Mouse (Mus musculus): Measurements from ENCODE around the gene Faim2.

Gene Faim2

GRCm38 (mm10) chr15:99509840-99510239 lies 18.1 kb downstream of the Faim2 start:
- no peak for DNase-seq (ENCODE audit: low spot score in 2 of 2)

DNA sequence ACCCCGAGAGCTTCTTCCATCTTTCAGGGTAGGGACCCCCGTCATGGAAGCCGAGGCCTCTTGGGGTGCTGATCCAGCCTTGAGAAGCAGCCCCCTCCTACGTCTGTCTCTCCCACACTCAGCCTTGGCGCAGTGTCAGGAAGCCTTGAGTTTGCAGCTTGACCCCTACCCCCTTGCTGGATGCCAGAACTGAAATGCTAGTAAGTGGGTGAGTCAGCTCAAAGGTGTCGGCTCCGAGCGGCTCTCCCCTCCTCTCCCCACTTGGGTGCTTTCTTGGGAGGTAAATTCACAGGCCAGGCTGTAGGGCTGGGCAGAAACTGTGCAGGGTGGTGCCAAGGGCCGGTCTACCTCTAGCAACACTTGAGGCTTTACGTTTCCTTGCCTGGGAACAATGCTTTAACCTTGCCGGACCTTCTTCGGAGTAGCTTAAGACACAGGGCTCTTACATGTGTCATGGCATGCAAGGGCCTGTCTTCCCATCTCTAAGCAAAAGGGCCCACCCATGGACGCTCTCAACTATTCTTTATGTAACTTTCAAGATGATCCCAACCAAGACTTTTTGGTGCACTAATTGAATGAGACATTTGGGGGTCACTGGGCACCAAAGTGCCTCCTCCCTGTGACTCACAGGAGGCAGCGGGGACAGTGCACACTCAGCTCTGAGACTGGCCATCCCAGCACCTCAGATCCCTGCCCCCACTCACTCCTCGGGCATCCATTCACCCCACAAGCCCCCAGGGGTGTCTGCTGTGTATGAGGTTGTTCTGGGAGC lies 22.5 kb downstream of the Faim2 start:
- DNase-seq (ENCODE audit: low spot score in 2 of 2) = no peak

DNA sequence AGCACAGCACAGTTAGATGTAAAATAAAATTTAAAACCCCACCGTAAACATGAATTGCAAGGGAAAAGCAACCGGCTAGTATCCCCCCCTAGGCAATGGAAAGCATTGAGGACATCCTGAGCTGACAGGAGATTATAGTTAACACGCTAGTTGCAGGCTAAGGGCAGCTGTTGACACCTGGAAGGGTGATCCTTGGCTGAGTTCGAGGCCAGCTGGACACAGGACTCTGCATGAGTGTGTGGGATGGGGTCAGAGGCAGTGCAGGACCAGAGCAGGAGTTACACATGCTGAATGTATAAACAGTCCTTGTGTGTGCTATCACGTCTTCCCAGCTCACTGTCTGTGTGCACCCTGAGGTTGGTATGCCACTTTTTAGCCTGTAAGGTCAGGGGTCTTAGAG lies 24.7 kb downstream of the Faim2 start:
- DNase-seq (ENCODE audit: low spot score in 2 of 2) = no peak

- no peak for DNase-seq (ENCODE audit: low spot score in 2 of 2)
Measured at GRCm38 (mm10) chr15:99502311-99502831, 25.6 kb downstream of the Faim2 start.

- peak; percentile 68 to 75 for DNase-seq (ENCODE audit: low spot score in 2 of 2)
Measured at GRCm38 (mm10) chr15:99501292-99502260, 26.4 kb downstream of the Faim2 start.

DNA sequence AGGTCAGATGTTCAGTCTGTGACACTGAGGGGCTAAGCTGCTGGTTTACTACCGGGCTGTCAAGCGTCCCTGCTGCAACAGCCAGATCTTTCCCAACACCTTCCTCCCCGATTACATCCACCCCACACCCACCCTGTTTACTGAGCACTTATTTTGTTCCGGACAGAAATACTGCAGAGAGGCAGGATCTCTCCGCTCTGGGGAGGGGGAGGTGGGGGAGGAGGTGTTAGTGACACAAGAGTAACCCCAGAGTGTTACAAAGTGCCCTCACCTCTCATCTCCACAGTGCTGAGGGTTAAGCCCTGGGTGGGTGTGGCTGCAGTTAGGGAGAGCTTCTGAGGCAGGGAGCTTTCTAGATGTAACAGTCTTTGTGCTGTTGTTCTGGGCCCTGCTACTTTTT lies 27.6 kb downstream of the Faim2 start:
- no peak for DNase-seq (ENCODE audit: low spot score in 2 of 2)

- DNase-seq (ENCODE audit: low spot score in 2 of 2) = no peak
Measured at GRCm38 (mm10) chr15:99499726-99500125, 28.2 kb downstream of the Faim2 start.

GRCm38 (mm10) chr15:99498781-99499180 lies 29.2 kb downstream of the Faim2 start:
- DNase-seq (ENCODE audit: low spot score in 2 of 2) = no peak

DNA sequence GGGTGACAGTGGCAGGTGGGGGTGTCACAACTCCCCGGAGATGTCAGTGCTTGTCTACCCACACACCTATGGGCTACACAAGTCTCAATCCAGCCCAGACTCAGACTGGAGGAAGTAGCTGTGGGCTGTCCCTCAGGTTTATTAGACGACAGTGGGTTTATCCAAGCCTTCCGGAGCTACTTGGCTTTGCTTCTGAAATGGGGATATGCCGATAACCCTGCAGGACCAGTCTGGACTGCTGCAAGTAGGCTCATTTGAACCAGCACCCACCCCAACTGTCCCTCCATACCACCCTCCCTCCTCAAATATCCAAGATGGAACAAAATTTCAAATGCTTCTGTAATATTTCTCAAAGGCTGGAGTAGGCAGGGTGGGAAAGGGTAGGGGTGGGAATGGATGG lies 29.6 kb downstream of the Faim2 start:
- DNase-seq (ENCODE audit: low spot score in 2 of 2) = no peak

- peak; percentile 55 to 80 for DNase-seq (ENCODE audit: low spot score in 2 of 2)
Measured at GRCm38 (mm10) chr15:99497527-99498242, 30.3 kb downstream of the Faim2 start.

GRCm38 (mm10) chr15:99497061-99497460 lies 30.9 kb downstream of the Faim2 start:
- peak in 1 of 2 experiments; percentile 75 for DNase-seq (ENCODE audit: low spot score in 2 of 2)

- DNase-seq (ENCODE audit: low spot score in 2 of 2) = no peak
Measured at GRCm38 (mm10) chr15:99484745-99485144, 43.2 kb downstream of the Faim2 start.

DNA sequence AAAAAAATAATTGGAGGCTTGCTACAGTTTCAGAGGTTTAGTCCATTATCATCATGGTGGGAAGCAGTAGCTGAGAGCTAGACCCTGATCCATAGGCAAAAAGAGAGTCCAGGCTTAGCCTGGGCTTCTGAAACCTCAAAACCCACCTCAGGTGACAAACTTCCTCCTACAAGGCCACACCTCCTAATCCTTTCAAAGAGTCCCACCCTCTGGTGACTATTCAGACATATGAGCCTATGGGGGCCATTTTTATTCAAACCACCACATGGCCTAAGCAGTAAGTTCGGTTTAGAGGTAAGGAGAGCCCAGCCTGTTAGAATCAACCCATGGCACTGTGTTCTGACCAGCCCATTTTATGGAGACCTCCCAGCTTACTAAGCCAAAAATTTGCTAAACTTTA lies 52.2 kb downstream of the Faim2 start:
- DNase-seq (ENCODE audit: low spot score in 2 of 2) = no peak

- peak; percentile 52 to 83 for DNase-seq (ENCODE audit: low spot score in 2 of 2)
Measured at GRCm38 (mm10) chr15:99474576-99474926, 53.4 kb downstream of the Faim2 start, which contains the start of gene Bcdin3d. Gene Bcdin3d, minus strand, starts transcription at chr15:99474730.

DNA sequence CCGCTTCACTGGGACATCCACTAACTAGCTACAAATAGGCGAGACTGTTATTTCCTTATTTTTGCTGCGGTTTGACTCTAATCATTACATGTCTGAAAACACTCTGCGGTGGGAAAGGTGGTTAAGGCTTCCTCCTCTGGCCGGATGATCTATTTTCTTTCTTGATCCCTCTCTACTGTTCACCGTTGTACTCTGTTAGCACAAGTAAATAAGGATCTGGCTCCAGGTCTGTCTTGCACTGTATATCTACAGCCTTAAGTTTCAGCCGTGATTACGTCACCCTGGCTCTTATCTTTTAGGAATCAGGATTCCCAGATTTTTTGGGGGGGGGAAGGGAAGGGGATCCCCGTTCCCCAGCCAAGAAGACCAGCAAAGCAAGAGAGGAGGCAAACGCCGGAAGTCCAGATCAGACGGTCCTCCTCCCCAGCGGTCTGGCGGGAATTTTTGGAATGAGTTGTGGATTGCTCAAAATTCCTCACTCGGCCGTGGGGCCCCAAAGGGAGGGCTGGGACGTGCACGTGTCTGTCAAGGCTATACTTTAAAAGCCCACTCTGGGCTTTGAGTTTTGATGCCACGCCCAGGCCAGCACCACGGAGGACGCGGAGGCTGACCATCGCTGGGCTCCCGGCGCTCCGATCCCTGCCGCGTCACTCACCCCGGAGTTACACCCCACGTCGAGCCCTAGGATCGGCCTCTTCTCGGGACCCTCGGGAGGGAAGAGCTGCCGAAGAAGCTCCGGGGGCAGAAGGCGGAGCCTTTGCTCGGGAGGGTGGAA lies 54.0 kb downstream of the Faim2 start:
- peak in 1 of 2 experiments; percentile 44 for DNase-seq (ENCODE audit: low spot score in 2 of 2)

DNA sequence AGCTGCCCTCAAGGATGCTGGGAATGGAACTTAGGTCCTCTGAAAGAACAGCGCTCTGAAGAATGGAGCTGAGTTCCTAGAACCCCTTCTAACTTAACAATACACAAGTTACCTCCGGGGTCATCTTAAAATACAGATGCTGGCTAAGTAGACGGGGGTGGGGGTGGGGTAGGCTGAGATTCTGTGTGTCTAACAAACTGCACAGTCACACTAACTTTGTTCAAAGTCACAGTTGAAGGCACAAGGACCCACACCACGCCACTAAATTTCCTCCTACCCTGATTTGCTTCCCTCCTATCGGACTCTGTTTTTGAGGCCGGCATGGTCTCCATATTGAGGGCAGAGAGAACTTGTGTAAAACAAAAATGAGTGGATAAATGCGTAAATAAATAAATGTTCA lies 55.0 kb downstream of the Faim2 start:
- no peak for DNase-seq (ENCODE audit: low spot score in 2 of 2)

- DNase-seq (ENCODE audit: low spot score in 2 of 2) = no peak
Measured at GRCm38 (mm10) chr15:99471677-99472063, 56.3 kb downstream of the Faim2 start.

DNA sequence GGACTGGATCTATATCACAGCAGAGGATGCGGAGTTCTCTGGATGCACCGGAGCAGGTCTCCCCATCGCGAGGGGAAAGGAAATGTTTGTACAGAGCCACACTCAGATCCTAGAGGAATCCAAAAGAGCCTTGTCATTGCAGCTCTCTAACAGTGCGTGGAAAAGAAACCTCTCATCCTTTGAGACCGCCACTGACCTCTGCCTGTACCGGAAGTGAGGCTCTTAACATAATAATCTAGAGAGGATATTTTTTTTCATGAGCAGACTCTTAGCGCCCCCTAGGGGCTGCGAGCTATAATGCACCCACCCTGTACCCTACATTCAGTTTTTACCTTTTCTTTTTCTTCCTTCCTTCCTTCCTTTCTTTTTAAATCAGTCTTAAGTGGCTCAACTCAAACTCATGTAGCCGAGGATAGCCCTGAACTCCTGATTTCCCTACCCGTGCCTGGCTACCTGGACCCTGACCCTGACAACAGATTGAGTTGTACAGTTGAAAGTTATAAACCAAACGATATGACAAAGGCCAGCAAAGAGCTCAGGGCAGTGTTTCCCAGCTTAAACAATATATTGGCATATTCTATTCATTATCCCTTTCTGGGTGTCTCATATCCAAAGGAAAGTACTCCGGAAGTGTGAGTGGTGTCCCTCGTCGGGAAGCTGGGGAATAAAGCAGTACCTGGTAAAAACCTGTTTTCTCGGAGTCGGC lies 56.8 kb downstream of the Faim2 start:
- DNase-seq (ENCODE audit: low spot score in 2 of 2) = peak in 1 of 2 experiments; percentile 57

DNA sequence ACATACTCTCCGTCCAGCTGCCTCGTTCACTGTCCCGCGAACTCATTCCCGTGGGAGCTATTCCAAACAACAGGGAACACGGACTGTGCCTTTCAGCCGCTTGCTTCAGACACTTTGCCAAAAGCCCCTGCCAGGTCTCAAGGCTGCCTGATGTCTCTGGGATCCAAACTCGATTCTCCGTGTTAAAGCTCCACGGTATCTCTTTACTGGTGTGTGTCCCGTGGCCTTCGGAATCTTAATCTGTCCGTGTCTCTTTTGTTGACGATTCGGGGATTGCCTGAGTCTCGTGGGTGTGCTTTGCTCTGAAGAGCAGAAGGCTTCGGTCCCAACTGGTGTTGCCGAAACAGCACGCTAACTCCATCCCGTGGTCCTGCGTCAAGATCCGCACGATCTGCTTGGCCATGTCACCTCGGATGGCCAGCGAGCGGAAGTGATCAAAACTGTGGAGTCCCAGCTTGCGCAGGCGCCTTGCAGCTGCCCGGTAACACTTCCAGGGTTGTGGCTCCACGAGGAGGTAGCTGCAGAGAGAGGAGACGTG lies 57.7 kb downstream of the Faim2 start:
- no peak for DNase-seq (ENCODE audit: low spot score in 2 of 2)

DNA sequence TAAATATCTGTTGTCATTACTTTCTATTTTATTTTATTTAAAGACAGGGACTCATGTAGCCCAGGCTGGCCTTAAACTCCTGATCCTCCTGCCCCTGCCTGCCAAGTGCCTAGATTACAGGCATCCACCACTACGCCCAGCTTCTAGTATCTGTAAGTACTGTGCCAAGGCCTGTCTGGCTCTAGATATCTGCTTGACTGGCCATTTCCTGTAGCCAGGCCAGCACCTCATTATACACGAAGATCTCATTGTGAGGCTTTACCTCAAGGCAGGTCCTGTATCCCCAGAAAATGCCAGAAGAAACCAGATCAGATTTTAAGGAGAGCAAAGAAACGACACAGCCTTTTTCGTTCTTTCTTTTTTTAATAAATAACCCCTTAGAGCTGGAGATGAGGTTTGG lies 58.2 kb downstream of the Faim2 start:
- DNase-seq (ENCODE audit: low spot score in 2 of 2) = no peak
